Mouse (Mus musculus): ENCODE data around the gene Vill. TPM values are rescaled to one million over a fixed set of nuclear protein-coding genes. Genes with fewer than 3 reads are reported as not detected.

Gene Vill
- polyA plus RNA-seq, 1 experiment: 7.9 TPM

GRCm38 (mm10) chr9:119073184-119073895 is 20.8 kb downstream of the Vill start:
- Histone ChIP-seq H3K36me3 (ENCODE audit: control insufficient read depth, insufficient read depth, low read length) (no peaks in the 10 kb centered on the region), H3K4me3 (ENCODE audit: control insufficient read depth, insufficient read depth, low read length) (no peak overlapping the region), H3K27me3 (ENCODE audit: control insufficient read depth, insufficient read depth, low read length) (no peaks in the 10 kb centered on the region), H3K27ac (ENCODE audit: control insufficient read depth, insufficient read depth, low read length) (no peak overlapping the region), H3K4me1 (replicated peaks; ENCODE audit: control insufficient read depth, insufficient read depth, low read length) (no peaks in the 10 kb centered on the region)
- 91% methylated on average over 15 of the region's 15 CpGs for WGBS
- no peak for TF ChIP-seq CTCF (IDR thresholded peaks at IDR 0.05; ENCODE audit: borderline replicate concordance, control insufficient read depth, extremely low read depth, insufficient read depth, low read length, poor library complexity)
- TF ChIP-seq POLR2A (IDR thresholded peaks at IDR 0.05; ENCODE audit: control insufficient read depth, extremely low read depth, insufficient read depth, low read length, poor library complexity): no peak
- DNase-seq: no peak

GRCm38 (mm10) chr9:119075685-119076084 is 23.1 kb downstream of the Vill start:
- 81% methylated on average over 16 of the region's 16 CpGs for WGBS
- Histone ChIP-seq H3K27ac (ENCODE audit: control insufficient read depth, insufficient read depth, low read length) (no peak overlapping the region), H3K36me3 (ENCODE audit: control insufficient read depth, insufficient read depth, low read length) (no peaks in the 10 kb centered on the region)

GRCm38 (mm10) chr9:119080040-119080675 is 27.6 kb downstream of the Vill start:
- Histone ChIP-seq H3K4me1 (replicated peaks; ENCODE audit: control insufficient read depth, insufficient read depth, low read length) (no peaks in the 10 kb centered on the region), H3K36me3 (ENCODE audit: control insufficient read depth, insufficient read depth, low read length) (no peaks in the 10 kb centered on the region), H3K27me3 (ENCODE audit: control insufficient read depth, insufficient read depth, low read length) (no peaks in the 10 kb centered on the region), H3K4me3 (ENCODE audit: control insufficient read depth, insufficient read depth, low read length) (no peak overlapping the region), H3K27ac (ENCODE audit: control insufficient read depth, insufficient read depth, low read length) (no peak overlapping the region)
- DNase-seq: no peak
- WGBS: 90% methylated on average over 5 of the region's 5 CpGs
- no peak for TF ChIP-seq POLR2A (IDR thresholded peaks at IDR 0.05; ENCODE audit: control insufficient read depth, extremely low read depth, insufficient read depth, low read length, poor library complexity)
- no peak for TF ChIP-seq CTCF (IDR thresholded peaks at IDR 0.05; ENCODE audit: borderline replicate concordance, control insufficient read depth, extremely low read depth, insufficient read depth, low read length, poor library complexity)

More at GRCm38 (mm10) chr9:119075685-119076084, 23.1 kb downstream of the Vill start:
- H3K4me1 ChIP-seq (replicated peaks; ENCODE audit: control insufficient read depth, insufficient read depth, low read length): no peaks in the 10 kb centered on the region
- H3K4me3 ChIP-seq (ENCODE audit: control insufficient read depth, insufficient read depth, low read length): no peak overlapping the region
- H3K27me3 ChIP-seq (ENCODE audit: control insufficient read depth, insufficient read depth, low read length): no peaks in the 10 kb centered on the region
- no peak for DNase-seq
- TF ChIP-seq CTCF (IDR thresholded peaks at IDR 0.05; ENCODE audit: borderline replicate concordance, control insufficient read depth, extremely low read depth, insufficient read depth, low read length, poor library complexity): no peak
- no peak for TF ChIP-seq POLR2A (IDR thresholded peaks at IDR 0.05; ENCODE audit: control insufficient read depth, extremely low read depth, insufficient read depth, low read length, poor library complexity)

- H3K4me3 ChIP-seq (ENCODE audit: control insufficient read depth, insufficient read depth, low read length): no peak overlapping the region
- no peaks in the 10 kb centered on the region for H3K4me1 ChIP-seq (replicated peaks; ENCODE audit: control insufficient read depth, insufficient read depth, low read length)
- DNase-seq: no peak
- 86% methylated on average over 8 of the region's 8 CpGs for WGBS
- TF ChIP-seq POLR2A (IDR thresholded peaks at IDR 0.05; ENCODE audit: control insufficient read depth, extremely low read depth, insufficient read depth, low read length, poor library complexity) (no peak), CTCF (IDR thresholded peaks at IDR 0.05; ENCODE audit: borderline replicate concordance, control insufficient read depth, extremely low read depth, insufficient read depth, low read length, poor library complexity) (no peak)
- H3K36me3 ChIP-seq (ENCODE audit: control insufficient read depth, insufficient read depth, low read length): no peaks in the 10 kb centered on the region
- no peak overlapping the region for H3K27ac ChIP-seq (ENCODE audit: control insufficient read depth, insufficient read depth, low read length)
- no peaks in the 10 kb centered on the region for H3K27me3 ChIP-seq (ENCODE audit: control insufficient read depth, insufficient read depth, low read length)
Observed at GRCm38 (mm10) chr9:119082039-119082438, 29.5 kb downstream of the Vill start.

GRCm38 (mm10) chr9:119082656-119083430 is 30.3 kb downstream of the Vill start:
- Histone ChIP-seq H3K4me3 (ENCODE audit: control insufficient read depth, insufficient read depth, low read length) (no peak overlapping the region), H3K36me3 (ENCODE audit: control insufficient read depth, insufficient read depth, low read length) (no peaks in the 10 kb centered on the region), H3K27ac (ENCODE audit: control insufficient read depth, insufficient read depth, low read length) (no peak overlapping the region), H3K4me1 (replicated peaks; ENCODE audit: control insufficient read depth, insufficient read depth, low read length) (peaks cover under 1% of the 10 kb centered on the region; the same call in 1 of the 2 replicates), H3K27me3 (ENCODE audit: control insufficient read depth, insufficient read depth, low read length) (peaks cover 2% of the 10 kb centered on the region; the same call in 1 of the 2 replicates)
- no peak for DNase-seq
- TF ChIP-seq POLR2A (IDR thresholded peaks at IDR 0.05; ENCODE audit: control insufficient read depth, extremely low read depth, insufficient read depth, low read length, poor library complexity) (no peak), CTCF (IDR thresholded peaks at IDR 0.05; ENCODE audit: borderline replicate concordance, control insufficient read depth, extremely low read depth, insufficient read depth, low read length, poor library complexity) (no peak)
- 89% methylated on average over 7 of the region's 7 CpGs for WGBS

- Histone ChIP-seq H3K36me3 (ENCODE audit: control insufficient read depth, insufficient read depth, low read length) (no peaks in the 10 kb centered on the region), H3K27me3 (ENCODE audit: control insufficient read depth, insufficient read depth, low read length) (peaks cover 8% of the 10 kb centered on the region; the same call in 1 of the 2 replicates), H3K4me1 (replicated peaks; ENCODE audit: control insufficient read depth, insufficient read depth, low read length) (peaks cover 9% of the 10 kb centered on the region; the same call in 1 of the 2 replicates), H3K27ac (ENCODE audit: control insufficient read depth, insufficient read depth, low read length) (no peak overlapping the region), H3K4me3 (ENCODE audit: control insufficient read depth, insufficient read depth, low read length) (no peak overlapping the region)
- no peak for TF ChIP-seq POLR2A (IDR thresholded peaks at IDR 0.05; ENCODE audit: control insufficient read depth, extremely low read depth, insufficient read depth, low read length, poor library complexity)
- TF ChIP-seq CTCF (IDR thresholded peaks at IDR 0.05; ENCODE audit: borderline replicate concordance, control insufficient read depth, extremely low read depth, insufficient read depth, low read length, poor library complexity): no peak
- no peak for DNase-seq
- 93% methylated on average over 10 of the region's 10 CpGs for WGBS
Observed at GRCm38 (mm10) chr9:119083966-119084365, 31.4 kb downstream of the Vill start.

Measured in thymus, adult 2 months (tissue).